19 mouse cellular contexts compared by ENCODE assay signal in the genomic region with DNA sequence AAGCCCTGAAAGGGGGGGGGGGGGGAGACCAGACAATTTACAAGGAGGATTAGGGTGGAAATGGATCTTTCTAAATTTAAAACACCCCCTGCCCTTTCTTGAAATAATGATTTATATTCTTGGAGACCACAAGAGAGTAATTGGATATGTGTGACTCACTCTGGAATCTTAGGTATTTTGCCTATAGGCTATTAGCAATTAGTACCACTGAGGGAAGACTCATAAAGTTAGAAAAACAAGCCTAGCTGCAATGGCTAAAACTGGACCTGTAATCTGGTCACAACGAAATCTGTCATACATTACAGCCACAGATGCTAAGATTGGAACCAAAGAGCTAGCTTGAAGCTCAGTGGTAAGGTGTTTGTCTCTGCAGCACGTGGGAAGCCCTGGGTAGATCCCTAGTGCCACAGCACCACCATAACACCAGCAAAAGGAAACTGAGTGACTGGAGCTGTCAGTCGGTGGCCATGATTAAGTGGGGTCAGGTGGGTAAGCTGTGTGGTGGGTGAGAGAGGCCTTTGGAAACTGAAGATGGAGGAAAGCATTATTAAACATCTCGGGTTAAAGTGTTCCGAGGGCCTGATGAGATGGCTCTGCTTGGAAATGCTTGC.
A peak's percentile ranks its signal among the peaks of the same experiment; 100 is the strongest.
DNase-seq lines count a peak whose midpoint lies in the region; ATAC-seq and TF ChIP-seq lines count a peak whose summit lies in the region.
"Had no signal": no experiment of that assay in that cellular context is flagged by ENCODE, and none has a peak within 500 bp of the region (broad histone marks: within the 10 kb centered on the region; RNA-seq: fewer than 3 reads in every experiment).

No protein-coding gene starts in this region.

- H3K9me3 ChIP-seq in neural tube, embryonic 15.5 days (replicated peaks), result no peaks in the 10 kb centered on the region
- H3K9me3 ChIP-seq in embryonic facial prominence, embryonic 10.5 days, result no peaks in the 10 kb centered on the region
- H3K9me3 ChIP-seq in limb, embryonic 10.5 days (replicated peaks), result no peaks in the 10 kb centered on the region
- H3K9me3 ChIP-seq: liver, embryonic 12.5 days; lung, embryonic 15.5 days; neural tube, embryonic 12.5 days; stomach, embryonic 15.5 days had no signal

- H3K4me1 ChIP-seq in neural tube, embryonic 15.5 days, result no peaks in the 10 kb centered on the region
- H3K4me1 ChIP-seq in embryonic facial prominence, embryonic 10.5 days, result peaks cover 9% of the 10 kb centered on the region
- H3K4me1 ChIP-seq in limb, embryonic 10.5 days, result peaks cover 13% of the 10 kb centered on the region
- H3K4me1 ChIP-seq: liver, embryonic 12.5 days; stomach, embryonic 15.5 days had no signal

- ATAC-seq in neural tube, embryonic 15.5 days (ENCODE audit: low FRiP score), result no peak
- ATAC-seq in megakaryocyte, adult 5-6 weeks (ENCODE audit: poor library complexity, severe bottlenecking), result no peak
- ATAC-seq: forebrain, embryonic 14.5 days; intestine, embryonic 16.5 days; liver, embryonic 12.5 days; midbrain, embryonic 16.5 days had no signal

- 70% methylated on average over 5 of the region's 5 CpGs for WGBS in neural tube, embryonic 15.5 days
- WGBS in embryonic facial prominence, embryonic 10.5 days, result 37% methylated on average over 5 of the region's 5 CpGs
- WGBS in limb, embryonic 10.5 days, result 19% methylated on average over 5 of the region's 5 CpGs

- no peaks in the 10 kb centered on the region for H3K36me3 ChIP-seq in neural tube, embryonic 15.5 days
- no peaks in the 10 kb centered on the region for H3K36me3 ChIP-seq in embryonic facial prominence, embryonic 10.5 days (replicated peaks)
- H3K36me3 ChIP-seq in limb, embryonic 10.5 days, result no peaks in the 10 kb centered on the region
- H3K36me3 ChIP-seq: liver, embryonic 12.5 days; lung, embryonic 15.5 days; neural tube, embryonic 12.5 days; stomach, embryonic 15.5 days had no signal

- H3K27ac ChIP-seq in neural tube, embryonic 15.5 days (replicated peaks), result no peak overlapping the region
- H3K27ac ChIP-seq in embryonic facial prominence, embryonic 10.5 days (replicated peaks), result 0 out of 2 replicates have a peak overlapping the region, but pooled peaks have one; percentile 51
- peak overlapping the region; percentile 64 for H3K27ac ChIP-seq in limb, embryonic 10.5 days
- H3K27ac ChIP-seq in left cerebral cortex, adult 2 months, result no peak overlapping the region
- H3K27ac ChIP-seq: gastrocnemius, adult 2 months; heart, adult 2 months; liver, embryonic 12.5 days; lung, embryonic 15.5 days; neural tube, embryonic 12.5 days; stomach, embryonic 15.5 days had no signal

- no peaks in the 10 kb centered on the region for H3K27me3 ChIP-seq in neural tube, embryonic 15.5 days (replicated peaks)
- H3K27me3 ChIP-seq in embryonic facial prominence, embryonic 10.5 days (replicated peaks; ENCODE audit: low read depth, poor library complexity, severe bottlenecking), result no peaks in the 10 kb centered on the region
- no peaks in the 10 kb centered on the region for H3K27me3 ChIP-seq in limb, embryonic 10.5 days (ENCODE audit: low read depth, poor library complexity, severe bottlenecking)
- H3K27me3 ChIP-seq: CH12.LX; liver, embryonic 12.5 days; lung, embryonic 15.5 days; neural tube, embryonic 12.5 days; stomach, embryonic 15.5 days had no signal

- no peak overlapping the region for H3K4me3 ChIP-seq in neural tube, embryonic 15.5 days (replicated peaks)
- no peak overlapping the region for H3K4me3 ChIP-seq in embryonic facial prominence, embryonic 10.5 days
- H3K4me3 ChIP-seq in limb, embryonic 10.5 days, result no peak overlapping the region
- H3K4me3 ChIP-seq in left cerebral cortex, adult 2 months, result no peak overlapping the region
- H3K4me3 ChIP-seq: gastrocnemius, adult 2 months; heart, adult 2 months; liver, embryonic 12.5 days; lung, embryonic 15.5 days; neural tube, embryonic 12.5 days; stomach, embryonic 15.5 days had no signal

- no peak overlapping the region for H3K9ac ChIP-seq in neural tube, embryonic 15.5 days (replicated peaks)
- H3K9ac ChIP-seq: liver, embryonic 12.5 days; lung, embryonic 15.5 days; neural tube, embryonic 12.5 days; stomach, embryonic 15.5 days had no signal

- DNase-seq in neural tube, embryonic 10.5 days (ENCODE audit: extremely low spot score, low spot score), result peak; percentile 32
- peak; percentile 19 for DNase-seq in embryonic facial prominence, embryonic 10.5 days (ENCODE audit: low spot score)
- peak; percentile 44 for DNase-seq in limb, embryonic 10.5 days (ENCODE audit: low spot score)
- DNase-seq in right cerebral cortex, adult 18-20 months, result no peak
- no peak for DNase-seq in left cerebral cortex, adult 2 months (ENCODE audit: extremely low spot score in 1 of 2, low spot score in 2 of 2)
- no peak for DNase-seq in retina, postnatal 1 day
- DNase-seq: cerebellum, postnatal 14 days; gastrocnemius, adult 2 months; heart, adult 2 months had no signal

- H3K4me2 ChIP-seq in neural tube, embryonic 15.5 days, result no peak overlapping the region
- H3K4me2 ChIP-seq: liver, embryonic 12.5 days; lung, embryonic 15.5 days; neural tube, embryonic 12.5 days; stomach, embryonic 15.5 days had no signal

- no peak for TF ChIP-seq CTCF in left cerebral cortex, adult 2 months (IDR thresholded peaks at IDR 0.05)

- intact Hi-C loops in left cerebral cortex, adult 2 months (cut with DNase I), result no loop called here

Comparison
In these comparisons a context has a peak if more than half of its experiments do, and no peak if none do; other contexts are left out.
1. DNase-seq: peak in neural tube, embryonic 10.5 days (single experiment), embryonic facial prominence, embryonic 10.5 days (single experiment) and limb, embryonic 10.5 days (single experiment); none in right cerebral cortex, adult 18-20 months (single experiment), left cerebral cortex, adult 2 months (0 of 2) and retina, postnatal 1 day (single experiment).
2. H3K27ac ChIP-seq: peak in embryonic facial prominence, embryonic 10.5 days (single experiment) and limb, embryonic 10.5 days (single experiment); none in neural tube, embryonic 15.5 days (single experiment) and left cerebral cortex, adult 2 months (single experiment).